ENCODE assay signal across 19 mouse cellular contexts in the genomic region with DNA sequence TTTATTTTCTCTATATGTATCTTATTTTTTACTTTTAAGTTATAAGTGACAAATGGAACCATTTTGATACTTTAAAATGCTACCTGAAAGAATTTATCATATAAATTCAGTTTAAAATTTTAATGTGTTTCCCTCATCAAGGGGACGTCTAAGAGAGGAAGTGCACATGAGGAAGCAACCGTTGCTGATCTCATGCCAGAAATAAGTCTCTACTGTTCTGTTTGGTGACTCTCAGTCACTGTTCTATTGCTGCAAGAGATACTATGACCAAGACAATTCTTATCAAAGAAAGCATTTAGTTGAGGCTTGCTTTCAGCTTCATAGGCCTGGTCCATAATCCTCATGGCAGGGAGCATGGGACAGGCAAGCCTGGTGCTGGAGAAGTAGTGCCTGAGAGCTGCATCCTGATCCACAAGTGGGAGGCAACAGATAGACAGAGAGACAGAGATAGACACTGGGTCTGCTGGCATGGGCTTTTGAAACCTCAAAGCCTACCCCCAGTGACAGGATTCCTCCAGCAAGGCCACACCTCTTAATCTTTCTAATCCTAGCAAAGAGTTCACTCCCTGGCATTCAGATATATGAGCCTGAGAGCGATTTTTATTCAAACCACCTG.
DNase-seq lines count a peak whose midpoint lies in the region; ATAC-seq and TF ChIP-seq lines count a peak whose summit lies in the region.
"Had no signal": no experiment of that assay in that cellular context is flagged by ENCODE, and none has a peak within 500 bp of the region (broad histone marks: within the 10 kb centered on the region; RNA-seq: fewer than 3 reads in every experiment).

No protein-coding gene starts in this region.

- H3K27me3 ChIP-seq in MEL (ENCODE audit: control insufficient read depth in 1 of 2, insufficient read depth in 2 of 2, low read length in 2 of 2), result no peaks in the 10 kb centered on the region
- H3K27me3 ChIP-seq in midbrain, embryonic 14.5 days (ENCODE audit: control insufficient read depth, insufficient read depth, low read length), result no peaks in the 10 kb centered on the region
- H3K27me3 ChIP-seq: embryonic facial prominence, embryonic 12.5 days; forebrain, embryonic 13.5 days; hindbrain, embryonic 13.5 days had no signal

- no peak overlapping the region for H3K4me2 ChIP-seq in midbrain, embryonic 14.5 days (ENCODE audit: low read length)
- H3K4me2 ChIP-seq: embryonic facial prominence, embryonic 12.5 days; forebrain, embryonic 13.5 days; hindbrain, embryonic 13.5 days had no signal

- no peak overlapping the region for H3K9ac ChIP-seq in MEL (ENCODE audit: control insufficient read depth, low read depth, low read length, poor library complexity, severe bottlenecking)
- no peak overlapping the region for H3K9ac ChIP-seq in midbrain, embryonic 14.5 days (replicated peaks; ENCODE audit: low read length)
- H3K9ac ChIP-seq: embryonic facial prominence, embryonic 12.5 days; forebrain, embryonic 13.5 days; forebrain, postnatal 0 days; hindbrain, embryonic 13.5 days had no signal

- H3K79me2 ChIP-seq in MEL (ENCODE audit: control insufficient read depth, insufficient read depth, low read length, poor library complexity), result no peaks in the 10 kb centered on the region

- H3K9me3 ChIP-seq in MEL (replicated peaks; ENCODE audit: insufficient read depth, low read length), result no peaks in the 10 kb centered on the region
- H3K9me3 ChIP-seq in midbrain, embryonic 14.5 days (ENCODE audit: control insufficient read depth, low read length), result no peaks in the 10 kb centered on the region
- H3K9me3 ChIP-seq: embryonic facial prominence, embryonic 12.5 days; forebrain, embryonic 13.5 days; heart, embryonic 10.5 days; hindbrain, embryonic 13.5 days had no signal

- H3K36me3 ChIP-seq in MEL (ENCODE audit: control insufficient read depth in 1 of 2, insufficient read depth in 2 of 2, low read length in 2 of 2), result peaks cover 2 to 18% of the 10 kb centered on the region in 2 experiments; a peak in 3 of 4 replicates
- peaks cover 8% of the 10 kb centered on the region; the same call in 1 of the 2 replicates for H3K36me3 ChIP-seq in midbrain, embryonic 14.5 days (ENCODE audit: control insufficient read depth, insufficient read depth, low read length)
- H3K36me3 ChIP-seq: embryonic facial prominence, embryonic 12.5 days had no signal

- no peak overlapping the region for H3K4me3 ChIP-seq in MEL (ENCODE audit: control insufficient read depth in 1 of 2, insufficient read depth in 1 of 2, low read depth in 2 of 2, low read length in 2 of 2)
- H3K4me3 ChIP-seq in midbrain, embryonic 14.5 days (replicated peaks; ENCODE audit: low read depth, low read length), result no peak overlapping the region
- H3K4me3 ChIP-seq: embryonic facial prominence, embryonic 12.5 days; forebrain, embryonic 13.5 days; heart, embryonic 10.5 days; hindbrain, embryonic 13.5 days had no signal

- TF ChIP-seq EP300 in MEL (IDR thresholded peaks at IDR 0.05; ENCODE audit: low read depth in 1 of 2, low read length in 2 of 2), result peak; percentile 64 to 71

- TF ChIP-seq POLR2A in MEL (IDR thresholded peaks at IDR 0.05; ENCODE audit: control insufficient read depth in 1 of 2, insufficient read depth in 1 of 2, low read depth in 1 of 2, low read length in 2 of 2, poor library complexity in 1 of 2), result no peak

- TF ChIP-seq RAD21 in MEL (IDR thresholded peaks at IDR 0.05; ENCODE audit: low read depth, low read length), result no peak

- peak overlapping the region; percentile 39; the same call in 1 of the 2 replicates for H3K27ac ChIP-seq in MEL (ENCODE audit: control insufficient read depth, low read depth, low read length)
- no peak overlapping the region for H3K27ac ChIP-seq in midbrain, embryonic 14.5 days (replicated peaks; ENCODE audit: low read depth, low read length)
- H3K27ac ChIP-seq: embryonic facial prominence, embryonic 12.5 days; forebrain, embryonic 13.5 days; heart, embryonic 10.5 days; hindbrain, embryonic 13.5 days; hindbrain, postnatal 0 days had no signal

- DNase-seq in A20 (ENCODE audit: low read depth, low spot score), result peak; percentile 35
- DNase-seq in MEL (ENCODE audit: low read depth, low spot score), result peak; percentile 81
- DNase-seq in midbrain, embryonic 14.5 days, result no peak
- DNase-seq in kidney, adult 9 months, result no peak
- no peak for DNase-seq in urinary bladder, adult 2 months (ENCODE audit: low spot score)
- DNase-seq: adrenal gland, adult 8-10 months; adrenal gland, postnatal 36 days; cerebellum, adult 2 months; cerebellum, postnatal 10 days; forebrain, postnatal 0 days; gastrocnemius, postnatal 14 days; heart, postnatal 10 days; heart, postnatal 4 days had no signal

- 91% methylated on average over 3 of the region's 3 CpGs for WGBS in midbrain, embryonic 14.5 days

- peaks cover 3 to 10% of the 10 kb centered on the region in 2 experiments for H3K4me1 ChIP-seq in MEL (ENCODE audit: control insufficient read depth in 1 of 2, insufficient read depth in 2 of 2, low read length in 2 of 2)
- no peaks in the 10 kb centered on the region for H3K4me1 ChIP-seq in midbrain, embryonic 14.5 days (ENCODE audit: control insufficient read depth, insufficient read depth, low read length)
- H3K4me1 ChIP-seq: embryonic facial prominence, embryonic 12.5 days; forebrain, embryonic 13.5 days; hindbrain, embryonic 13.5 days had no signal

- ATAC-seq in megakaryocyte, adult 5-6 weeks (ENCODE audit: poor library complexity, severe bottlenecking), result peak; percentile 49; the same call in 1 of the 2 replicates
- no peak for ATAC-seq in midbrain, embryonic 14.5 days (ENCODE audit: low FRiP score, low TSS enrichment)
- ATAC-seq: forebrain, embryonic 13.5 days; forebrain, postnatal 0 days; hindbrain, postnatal 0 days had no signal

- TF ChIP-seq CTCF in MEL (IDR thresholded peaks at IDR 0.05 in 2 of 3, conservative IDR thresholded peaks at IDR 0.05 in 1 of 3; ENCODE audit: control insufficient read depth in 1 of 3, insufficient read depth in 1 of 3, low read depth in 2 of 3, low read length in 3 of 3, poor library complexity in 1 of 3, severe bottlenecking in 1 of 3), result no peak

TF ChIP-seq in MEL, 35 proteins besides CTCF, POLR2A, EP300 and RAD21:
- TF ChIP-seq TAL1 (IDR thresholded peaks at IDR 0.05; ENCODE audit: low read length) (0 out of 2 replicates have a peak, but pooled peaks have one; percentile 3), HCFC1 (IDR thresholded peaks at IDR 0.05; ENCODE audit: low read depth, low read length) (no peak), MYB (IDR thresholded peaks at IDR 0.05; ENCODE audit: low read depth, low read length) (peak; percentile 56; the same call in 1 of the 2 replicates)
TF ChIP-seq in MEL: peak in this region for 2.

Comparison
In these comparisons a context has a peak if more than half of its experiments do, and no peak if none do; other contexts are left out.
1. DNase-seq: peak in A20 (single experiment) and MEL (single experiment); none in midbrain, embryonic 14.5 days (single experiment), kidney, adult 9 months (single experiment) and urinary bladder, adult 2 months (single experiment).